Mouse (Mus musculus) hindbrain, embryonic 14.5 days (tissue): Measurements from ENCODE around the gene Parp6. TPM values are rescaled to one million over a fixed set of nuclear protein-coding genes. Genes with fewer than 3 reads are reported as not detected.
A peak's percentile ranks its signal among the peaks of the same experiment; 100 is the strongest.

ENCODE experiments used
- ATAC-seq: fragments of 200-750 bp; cut with Nextera tagmentation; 2 replicates; pipeline ENCODE4 v1.8.0; 2017; ENCODE audit warnings: moderate number of reproducible peaks, mild to moderate bottlenecking, moderate TSS enrichment, moderate library complexity; ENCODE audit not compliant: low FRiP score
- DNase-seq: peaks from one replicate; pipeline ENCODE4 v3.0.0-alpha.2; 2015; ENCODE audit warnings: low spot score
- H3K27ac ChIP-seq: fragments of 300-500 bp; sonication (generic); 2 replicates; pipeline ENCODE4 v1.5.1; 2014; ENCODE audit warnings: mild to moderate bottlenecking, moderate library complexity
- H3K27me3 ChIP-seq: fragments of 300-500 bp; sonication (generic); 2 replicates; pipeline ENCODE4 v1.6.1; 2014; ENCODE audit warnings: mild to moderate bottlenecking, low read length, mixed read lengths; ENCODE audit not compliant: control insufficient read depth, insufficient read depth
- H3K36me3 ChIP-seq: fragments of 300-500 bp; sonication (generic); replicated peaks from 2 replicates; pipeline ENCODE4 v1.6.1; 2014; ENCODE audit not compliant: control insufficient read depth, insufficient read depth
- H3K4me1 ChIP-seq: fragments of 300-500 bp; sonication (generic); replicated peaks from 2 replicates; pipeline ENCODE4 v1.6.1; 2014; ENCODE audit warnings: antibody characterized with exemption, low read length, mixed read lengths; ENCODE audit not compliant: control insufficient read depth, insufficient read depth
- H3K4me2 ChIP-seq: fragments of 300-500 bp; sonication (generic); replicated peaks from 2 replicates; pipeline ENCODE4 v1.6.1; 2014; ENCODE audit warnings: mild to moderate bottlenecking, moderate library complexity
- H3K4me3 ChIP-seq: fragments of 300-500 bp; sonication (generic); replicated peaks from 2 replicates; pipeline ENCODE4 v1.5.1; 2014; ENCODE audit warnings: mild to moderate bottlenecking, low read length
- H3K9ac ChIP-seq: fragments of 300-500 bp; sonication (generic); 2 replicates; pipeline ENCODE4 v1.6.1; 2014
- H3K9me3 ChIP-seq: fragments of 300-500 bp; sonication (generic); 2 replicates; pipeline ENCODE4 v1.6.1; 2016; ENCODE audit warnings: low read length; ENCODE audit not compliant: control insufficient read depth
- WGBS: fragments of 180-500 bp; shearing (Covaris S2); extraction: QIAGEN DNeasy Blood & Tissue Kit; methylation state at CpG from one replicate; pipeline ENCODE4 v1.1.7; 2014; 5-methylcytosine and 5-hydroxymethylcytosine counted together
- polyA plus RNA-seq: library from polyadenylated mRNA; unstranded; fragments of >200 nt; fragmentation: Nextera tagmentation; extraction: Ambion mirVana; gene quantifications from 2 replicates; pipeline ENCODE4 v1.2.1, GENCODE M21; 2014

Parp6 gene
- polyA plus RNA-seq, 1 experiment from 2014 or later: 219 TPM

- no peak overlapping the region for H3K4me2 ChIP-seq
- peaks cover 37% of the 10 kb centered on the region for H3K36me3 ChIP-seq
- WGBS: 63% methylated on average over 6 of the region's 6 CpGs
- no peaks in the 10 kb centered on the region for H3K9me3 ChIP-seq
- H3K27me3 ChIP-seq: no peaks in the 10 kb centered on the region
- no peak overlapping the region for H3K4me3 ChIP-seq
- H3K9ac ChIP-seq: no peak overlapping the region
- ATAC-seq: no peak
- H3K4me1 ChIP-seq: peaks cover 37% of the 10 kb centered on the region
- DNase-seq: no peak
- H3K27ac ChIP-seq: no peak overlapping the region
Measured at GRCm38 (mm10) chr9:59661298-59661975, 44.4 kb downstream of the Parp6 start.

DNA sequence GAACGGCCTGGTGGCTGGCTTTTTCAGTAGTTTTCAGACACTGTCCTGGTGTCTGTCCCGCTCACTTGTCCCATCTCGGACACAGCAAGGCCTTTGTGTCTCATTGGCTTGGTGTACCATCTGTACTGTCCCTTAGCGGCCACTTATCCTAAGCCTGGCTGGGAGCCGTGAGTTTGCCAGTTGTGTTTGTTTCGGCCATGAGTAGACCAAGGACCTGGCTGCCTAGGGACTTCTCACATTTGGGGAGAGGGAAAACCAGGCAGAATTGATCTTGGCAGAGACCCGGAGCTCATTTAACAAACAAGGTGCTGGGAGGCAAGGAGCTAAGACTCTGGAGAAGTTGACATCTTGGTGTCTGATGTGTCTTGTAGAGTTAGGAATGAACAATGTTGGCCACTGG is 46.1 kb downstream of the Parp6 start:
- Histone ChIP-seq H3K27me3 (no peaks in the 10 kb centered on the region), H3K9me3 (no peaks in the 10 kb centered on the region), H3K36me3 (peaks cover 55% of the 10 kb centered on the region), H3K9ac (no peak overlapping the region), H3K4me1 (peaks cover 37% of the 10 kb centered on the region), H3K27ac (no peak overlapping the region), H3K4me2 (no peak overlapping the region), H3K4me3 (no peak overlapping the region)
- ATAC-seq: no peak
- 78% methylated on average over 7 of the region's 7 CpGs for WGBS
- DNase-seq: no peak

DNA sequence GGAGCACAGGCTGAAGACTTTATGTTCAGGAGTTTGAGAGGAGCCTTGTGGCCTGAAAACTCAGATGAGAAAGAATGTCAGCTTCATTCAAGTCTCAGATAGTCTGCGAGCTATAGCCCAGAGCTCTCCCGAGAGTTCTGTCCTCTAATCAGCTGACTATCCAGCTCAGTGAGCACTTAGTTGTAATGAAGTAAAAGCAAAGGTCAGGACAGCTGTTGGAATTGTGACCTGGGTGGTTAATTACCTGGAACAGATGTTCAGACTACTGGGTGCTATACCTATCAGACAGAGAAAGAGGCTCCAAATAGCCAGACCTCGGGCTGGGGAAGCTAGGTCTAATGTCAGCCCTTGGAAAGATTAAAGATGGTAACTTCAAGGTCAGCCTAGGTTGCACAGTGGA is 46.9 kb downstream of the Parp6 start:
- peaks cover 62% of the 10 kb centered on the region for H3K36me3 ChIP-seq
- no peak overlapping the region for H3K4me3 ChIP-seq
- H3K9me3 ChIP-seq: no peaks in the 10 kb centered on the region
- DNase-seq: no peak
- H3K4me2 ChIP-seq: no peak overlapping the region
- ATAC-seq: no peak
- no peak overlapping the region for H3K27ac ChIP-seq
- H3K9ac ChIP-seq: no peak overlapping the region
- peaks cover 31% of the 10 kb centered on the region for H3K4me1 ChIP-seq
- 49% methylated on average over 3 of the region's 3 CpGs for WGBS
- H3K27me3 ChIP-seq: no peaks in the 10 kb centered on the region

GRCm38 (mm10) chr9:59664664-59665256 is 47.7 kb downstream of the Parp6 start:
- no peak overlapping the region for H3K9ac ChIP-seq
- peaks cover 23% of the 10 kb centered on the region for H3K4me1 ChIP-seq
- peaks cover 70% of the 10 kb centered on the region for H3K36me3 ChIP-seq
- H3K9me3 ChIP-seq: no peaks in the 10 kb centered on the region
- no peaks in the 10 kb centered on the region for H3K27me3 ChIP-seq
- DNase-seq (no peak), ATAC-seq (no peak)
- 70% methylated on average over 4 of the region's 4 CpGs for WGBS
- H3K4me2 ChIP-seq: no peak overlapping the region
- no peak overlapping the region for H3K4me3 ChIP-seq
- H3K27ac ChIP-seq: no peak overlapping the region

- no peak overlapping the region for H3K4me2 ChIP-seq
- H3K36me3 ChIP-seq: peaks cover 79% of the 10 kb centered on the region
- no peak overlapping the region for H3K4me3 ChIP-seq
- no peak overlapping the region for H3K27ac ChIP-seq
- 94% methylated on average over 8 of the region's 8 CpGs for WGBS
- ATAC-seq (no peak), DNase-seq (no peak)
- no peaks in the 10 kb centered on the region for H3K9me3 ChIP-seq
- no peaks in the 10 kb centered on the region for H3K27me3 ChIP-seq
- no peak overlapping the region for H3K9ac ChIP-seq
- peaks cover 11% of the 10 kb centered on the region; the same call in 1 of the 2 replicates for H3K4me1 ChIP-seq
Measured at GRCm38 (mm10) chr9:59666016-59666415, 48.9 kb downstream of the Parp6 start.

DNA sequence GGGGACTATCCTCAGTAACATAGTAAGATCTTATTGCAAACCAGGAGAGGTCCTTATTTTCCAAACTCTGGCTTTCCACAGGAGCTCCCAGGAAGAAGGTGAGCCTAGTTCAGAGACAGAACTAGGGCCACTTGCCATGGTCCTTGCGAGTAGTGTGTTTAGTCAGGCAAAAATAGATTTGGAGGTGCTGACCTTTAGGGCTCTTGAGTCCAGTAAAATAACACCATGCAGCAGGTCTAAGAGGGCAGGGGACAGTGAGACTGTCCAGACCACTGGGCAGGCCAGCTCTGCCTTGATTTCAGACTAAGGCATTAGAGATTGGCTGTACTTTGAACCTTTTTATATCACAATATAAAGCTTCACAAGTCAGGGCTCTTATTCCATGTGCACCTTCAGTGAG is 49.7 kb downstream of the Parp6 start:
- H3K36me3 ChIP-seq: peaks cover 82% of the 10 kb centered on the region
- no peaks in the 10 kb centered on the region for H3K9me3 ChIP-seq
- DNase-seq (no peak), ATAC-seq (no peak)
- WGBS: 88% methylated on average over 1 of the region's 1 CpGs
- H3K4me3 ChIP-seq: no peak overlapping the region
- no peak overlapping the region for H3K27ac ChIP-seq
- H3K4me1 ChIP-seq: peaks cover 3% of the 10 kb centered on the region; the same call in 1 of the 2 replicates
- H3K4me2 ChIP-seq: no peak overlapping the region
- H3K27me3 ChIP-seq: no peaks in the 10 kb centered on the region
- no peak overlapping the region for H3K9ac ChIP-seq

GRCm38 (mm10) chr9:59667250-59667649 is 50.2 kb downstream of the Parp6 start:
- Histone ChIP-seq H3K9ac (no peak overlapping the region), H3K27me3 (no peaks in the 10 kb centered on the region), H3K36me3 (peaks cover 86% of the 10 kb centered on the region), H3K4me1 (no peaks in the 10 kb centered on the region; the same call in 1 of the 2 replicates), H3K9me3 (no peaks in the 10 kb centered on the region), H3K4me3 (no peak overlapping the region), H3K27ac (no peak overlapping the region), H3K4me2 (no peak overlapping the region)
- WGBS: 74% methylated on average over 4 of the region's 4 CpGs
- ATAC-seq (peak; percentile 46; the same call in 1 of the 2 replicates), DNase-seq (no peak)

- ATAC-seq (no peak), DNase-seq (no peak)
- H3K4me3 ChIP-seq: no peak overlapping the region
- no peaks in the 10 kb centered on the region; the same call in 1 of the 2 replicates for H3K4me1 ChIP-seq
- no peak overlapping the region for H3K9ac ChIP-seq
- peaks cover 91% of the 10 kb centered on the region for H3K36me3 ChIP-seq
- H3K27me3 ChIP-seq: no peaks in the 10 kb centered on the region
- H3K9me3 ChIP-seq: no peaks in the 10 kb centered on the region
- no peak overlapping the region for H3K4me2 ChIP-seq
- 89% methylated on average over 6 of the region's 6 CpGs for WGBS
- no peak overlapping the region for H3K27ac ChIP-seq
Measured at GRCm38 (mm10) chr9:59667904-59668303, 50.8 kb downstream of the Parp6 start.

DNA sequence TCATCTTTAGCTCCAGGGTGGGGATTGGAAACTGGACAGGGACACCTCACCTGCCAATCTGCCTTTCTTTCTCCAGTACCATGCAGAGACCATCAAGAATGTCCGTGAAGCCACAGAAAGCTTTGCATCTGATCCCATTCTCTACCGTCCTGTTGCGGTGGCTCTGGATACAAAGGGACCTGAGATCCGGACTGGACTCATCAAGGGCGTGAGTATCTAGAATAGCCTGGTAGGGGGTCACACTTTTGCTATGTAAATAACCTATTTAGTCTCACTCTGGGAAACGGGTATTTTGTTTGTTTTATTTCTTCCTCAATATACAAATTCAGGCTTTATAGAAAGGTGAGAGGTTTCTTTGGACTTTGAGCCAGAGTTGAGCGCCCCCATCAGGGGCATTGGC is 51.4 kb downstream of the Parp6 start:
- WGBS: 66% methylated on average over 7 of the region's 7 CpGs
- Histone ChIP-seq H3K4me3 (no peak overlapping the region), H3K9me3 (no peaks in the 10 kb centered on the region), H3K4me1 (no peaks in the 10 kb centered on the region; the same call in 1 of the 2 replicates), H3K27me3 (no peaks in the 10 kb centered on the region), H3K4me2 (no peak overlapping the region), H3K9ac (no peak overlapping the region), H3K36me3 (peaks cover 91% of the 10 kb centered on the region), H3K27ac (no peak overlapping the region)
- no peak for DNase-seq
- no peak for ATAC-seq
